Mouse (Mus musculus) CH12.LX (cell line): ENCODE results near the gene Gm10272.

ENCODE experiments used
- CTCF ChIP-seq, 2 experiments: IDR thresholded peaks in 1 of 2; conservative IDR thresholded peaks in 1 of 2; 2 replicates each; pipeline ENCODE4 v1.5.1; 2011 to 2012; ENCODE audit warnings: low read depth in 2 of 2, low read length in 2 of 2, improper control_type of control experiment in 1 of 2, inconsistent platforms in 1 of 2, mild to moderate bottlenecking in 1 of 2, moderate library complexity in 1 of 2
- USF1 ChIP-seq: IDR thresholded peaks from 2 replicates; pipeline ENCODE4 v1.6.1; 2014; ENCODE audit warnings: low read depth, mild to moderate bottlenecking, inconsistent platforms, low read length, improper control_type of control experiment

DNA sequence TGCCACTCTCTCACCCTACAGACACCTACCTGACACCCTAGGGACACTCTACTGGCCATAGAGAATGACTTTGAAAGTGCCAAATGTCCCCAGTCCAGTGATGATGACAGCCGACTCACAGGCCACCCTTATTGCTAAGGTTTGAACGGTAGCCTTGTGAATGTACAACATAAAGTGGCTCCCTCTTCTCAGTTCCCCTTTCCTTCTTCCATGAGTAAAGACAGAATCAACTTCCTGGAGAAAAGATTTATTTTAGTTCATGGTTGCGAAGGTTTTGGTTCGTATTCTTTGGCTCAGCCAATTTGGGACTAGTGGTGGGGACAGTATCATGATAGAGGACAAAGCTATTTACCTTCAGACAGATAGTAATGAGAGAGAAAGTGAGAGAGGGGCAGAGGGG lies 32.5 kb downstream of the Gm10272 start:
- TF ChIP-seq USF1 (no peak), CTCF (conservative IDR thresholded peaks at IDR 0.05 in 1 of 2, IDR thresholded peaks at IDR 0.05 in 1 of 2; ENCODE audit: low read depth in 2 of 2, low read length in 2 of 2) (no peak)
